Mouse (Mus musculus): ENCODE data around the gene Numb. TPM values are rescaled to one million over a fixed set of nuclear protein-coding genes. Genes with fewer than 3 reads are reported as not detected.

Gene Numb
- polyA plus RNA-seq, 1 experiment from 2014 or later = 44.3 TPM

DNA sequence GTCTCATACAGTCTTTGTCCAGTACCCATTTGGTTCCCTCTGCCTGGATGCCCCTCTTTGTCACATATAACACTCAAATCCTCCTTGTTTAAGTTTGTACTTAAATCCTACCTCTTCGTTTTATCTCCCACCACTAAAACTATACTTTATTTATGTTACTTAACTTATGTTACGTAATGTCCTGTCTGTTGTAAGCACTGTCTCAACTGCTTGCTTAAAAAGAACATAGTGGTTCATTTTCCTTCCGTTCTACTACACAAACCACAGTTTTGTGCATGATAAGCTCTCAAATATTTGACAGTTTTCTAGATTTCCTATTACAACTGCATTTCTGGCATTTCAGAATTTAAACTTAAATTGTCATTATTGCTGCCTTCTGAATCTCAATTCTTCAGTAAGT, 59.9 kb downstream of the Numb start:
- Histone ChIP-seq H3K4me3 (ENCODE audit: low read length) (no peak overlapping the region), H3K4me2 (replicated peaks; ENCODE audit: low read depth, low read length) (no peak overlapping the region), H3K9me3 (ENCODE audit: low read length) (no peaks in the 10 kb centered on the region), H3K27me3 (ENCODE audit: insufficient read depth, low read length) (no peaks in the 10 kb centered on the region), H3K36me3 (ENCODE audit: insufficient read depth, low read length) (no peaks in the 10 kb centered on the region), H3K27ac (ENCODE audit: low read length) (no peak overlapping the region), H3K9ac (replicated peaks; ENCODE audit: low read length) (no peak overlapping the region), H3K4me1 (ENCODE audit: insufficient read depth, low read length) (no peaks in the 10 kb centered on the region)
- ATAC-seq (ENCODE audit: low FRiP score, low TSS enrichment) = no peak
- 88% methylated on average over 3 of the region's 3 CpGs for WGBS

DNA sequence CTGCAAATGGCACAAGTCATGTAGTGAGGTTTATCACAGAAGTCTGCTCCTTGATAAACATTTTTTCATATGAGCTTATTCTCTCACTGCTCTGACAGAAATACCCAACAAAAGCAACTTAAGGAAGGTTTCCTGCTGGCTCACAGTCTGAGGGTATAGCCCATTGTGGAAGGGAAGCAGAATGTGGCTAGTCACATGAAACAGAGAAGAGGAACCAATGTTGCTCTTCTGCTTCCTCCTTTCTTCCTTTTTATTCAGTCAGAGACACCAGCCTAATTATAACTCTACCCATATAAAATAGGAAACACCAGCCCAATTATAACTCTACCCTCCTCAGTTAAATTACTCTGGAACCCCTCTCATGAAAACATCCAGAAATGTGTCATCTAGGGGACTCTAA, 61.0 kb downstream of the Numb start:
- Histone ChIP-seq H3K9ac (replicated peaks; ENCODE audit: low read length) (no peak overlapping the region), H3K9me3 (ENCODE audit: low read length) (no peaks in the 10 kb centered on the region), H3K4me2 (replicated peaks; ENCODE audit: low read depth, low read length) (no peak overlapping the region), H3K36me3 (ENCODE audit: insufficient read depth, low read length) (no peaks in the 10 kb centered on the region), H3K4me1 (ENCODE audit: insufficient read depth, low read length) (no peaks in the 10 kb centered on the region), H3K27me3 (ENCODE audit: insufficient read depth, low read length) (no peaks in the 10 kb centered on the region), H3K4me3 (ENCODE audit: low read length) (no peak overlapping the region), H3K27ac (ENCODE audit: low read length) (no peak overlapping the region)
- no peak for ATAC-seq (ENCODE audit: low FRiP score, low TSS enrichment)

DNA sequence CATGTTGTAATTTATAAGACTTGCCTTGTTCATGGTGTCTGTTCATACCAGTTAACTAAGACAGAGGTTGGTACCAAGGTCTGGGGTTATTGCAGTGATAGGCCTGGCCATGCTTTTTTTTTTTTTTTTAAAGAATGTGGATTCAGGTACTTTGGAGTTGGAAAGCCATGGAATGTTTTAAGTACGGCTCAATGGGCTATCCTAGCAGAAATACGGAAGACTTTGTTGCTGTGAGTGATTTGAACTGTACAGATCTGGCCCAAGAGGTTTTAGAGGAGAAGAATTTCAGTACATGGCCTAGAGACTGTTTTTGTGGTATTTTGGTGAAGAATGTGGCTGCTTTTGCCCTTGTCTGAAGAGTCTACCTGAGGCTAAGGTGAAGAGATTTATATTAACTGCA, 63.7 kb downstream of the Numb start:
- Histone ChIP-seq H3K9ac (replicated peaks; ENCODE audit: low read length) (no peak overlapping the region), H3K4me1 (ENCODE audit: insufficient read depth, low read length) (no peaks in the 10 kb centered on the region), H3K4me3 (ENCODE audit: low read length) (no peak overlapping the region), H3K9me3 (ENCODE audit: low read length) (no peaks in the 10 kb centered on the region), H3K36me3 (ENCODE audit: insufficient read depth, low read length) (no peaks in the 10 kb centered on the region), H3K4me2 (replicated peaks; ENCODE audit: low read depth, low read length) (no peak overlapping the region), H3K27me3 (ENCODE audit: insufficient read depth, low read length) (no peaks in the 10 kb centered on the region), H3K27ac (ENCODE audit: low read length) (no peak overlapping the region)
- no peak for ATAC-seq (ENCODE audit: low FRiP score, low TSS enrichment)
- 97% methylated on average over 2 of the region's 2 CpGs for WGBS

DNA sequence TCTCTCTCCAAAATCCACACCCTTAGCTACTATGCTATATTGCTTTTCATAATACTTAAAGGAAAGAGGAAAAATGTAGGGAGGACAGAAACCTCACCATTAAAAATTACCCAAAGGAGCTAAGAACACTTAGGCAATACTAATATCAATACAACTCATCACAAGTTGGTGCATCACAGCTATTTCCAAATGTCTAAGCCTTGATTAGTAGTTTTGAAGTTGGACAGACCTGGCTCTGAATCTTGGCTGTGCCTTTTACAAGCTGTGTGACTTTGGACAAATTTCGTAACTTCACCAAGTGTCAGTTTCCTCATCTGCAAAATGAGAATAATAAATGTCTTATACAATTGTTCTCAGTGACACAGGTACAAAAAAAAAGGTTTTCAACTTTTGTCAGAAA, 66.5 kb downstream of the Numb start:
- H3K4me2 ChIP-seq (replicated peaks; ENCODE audit: low read depth, low read length) = no peak overlapping the region
- H3K4me1 ChIP-seq (ENCODE audit: insufficient read depth, low read length) = no peaks in the 10 kb centered on the region
- H3K4me3 ChIP-seq (ENCODE audit: low read length) = no peak overlapping the region
- no peaks in the 10 kb centered on the region for H3K27me3 ChIP-seq (ENCODE audit: insufficient read depth, low read length)
- no peak for ATAC-seq (ENCODE audit: low FRiP score, low TSS enrichment)
- H3K27ac ChIP-seq (ENCODE audit: low read length) = no peak overlapping the region
- H3K36me3 ChIP-seq (ENCODE audit: insufficient read depth, low read length) = no peaks in the 10 kb centered on the region
- H3K9ac ChIP-seq (replicated peaks; ENCODE audit: low read length) = no peak overlapping the region
- WGBS = 91% methylated on average over 1 of the region's 1 CpGs
- H3K9me3 ChIP-seq (ENCODE audit: low read length) = no peaks in the 10 kb centered on the region

DNA sequence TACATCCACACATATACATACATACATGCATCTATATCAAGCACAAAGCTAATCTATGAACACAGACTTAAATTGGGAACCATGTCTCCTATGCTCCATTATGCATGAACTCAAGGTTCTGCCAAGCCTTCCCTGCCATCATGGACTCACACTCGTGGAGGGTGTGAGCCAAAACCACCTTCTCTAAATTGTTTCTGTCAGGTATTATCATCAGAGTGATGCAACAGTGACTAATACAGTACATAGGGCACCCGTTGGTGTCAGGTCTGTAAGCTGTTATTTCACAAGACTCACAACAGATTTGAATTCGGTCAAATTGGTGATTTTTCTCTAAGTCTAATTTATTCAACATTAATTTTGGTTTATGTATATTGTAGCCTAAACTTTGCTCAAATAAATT, 67.5 kb downstream of the Numb start:
- H3K36me3 ChIP-seq (ENCODE audit: insufficient read depth, low read length) = no peaks in the 10 kb centered on the region
- ATAC-seq (ENCODE audit: low FRiP score, low TSS enrichment) = no peak
- H3K4me3 ChIP-seq (ENCODE audit: low read length) = no peak overlapping the region
- H3K27me3 ChIP-seq (ENCODE audit: insufficient read depth, low read length) = no peaks in the 10 kb centered on the region
- H3K4me1 ChIP-seq (ENCODE audit: insufficient read depth, low read length) = no peaks in the 10 kb centered on the region
- no peak overlapping the region for H3K27ac ChIP-seq (ENCODE audit: low read length)
- H3K4me2 ChIP-seq (replicated peaks; ENCODE audit: low read depth, low read length) = no peak overlapping the region
- no peak overlapping the region for H3K9ac ChIP-seq (replicated peaks; ENCODE audit: low read length)
- no peaks in the 10 kb centered on the region for H3K9me3 ChIP-seq (ENCODE audit: low read length)
- 88% methylated on average over 3 of the region's 3 CpGs for WGBS

DNA sequence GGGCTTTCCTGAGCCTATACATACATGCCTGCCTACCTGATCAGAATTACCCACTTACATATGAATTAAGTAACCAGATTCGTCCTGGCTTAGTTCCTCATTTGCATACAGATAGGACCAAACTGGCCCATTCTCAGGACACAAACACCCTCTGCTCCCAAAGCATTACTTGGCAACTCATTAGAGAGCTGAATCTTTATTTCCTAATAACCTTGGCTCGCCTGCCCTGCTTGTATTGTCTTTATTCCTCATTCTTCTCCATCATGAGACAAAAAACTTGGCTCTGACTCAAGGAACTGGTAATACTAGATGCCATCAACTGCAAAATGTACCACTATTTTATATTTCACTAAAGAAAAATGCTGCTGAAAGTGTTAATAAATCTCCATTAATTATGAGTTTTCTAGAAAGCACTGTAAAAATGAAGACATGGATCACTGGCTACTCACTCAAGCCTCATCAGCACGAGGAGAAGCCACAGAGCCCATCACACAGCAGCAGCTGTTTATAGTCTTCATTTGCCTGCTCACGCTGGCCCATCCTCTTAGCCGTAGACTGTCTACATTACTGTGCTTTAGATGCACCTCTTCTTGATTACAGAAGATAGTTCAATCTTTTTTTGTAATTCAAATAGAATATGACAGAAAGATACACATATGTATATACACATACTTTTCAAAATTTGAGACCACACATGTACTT, 69.1 kb downstream of the Numb start:
- Histone ChIP-seq H3K9ac (replicated peaks; ENCODE audit: low read length) (no peak overlapping the region), H3K27me3 (ENCODE audit: insufficient read depth, low read length) (no peaks in the 10 kb centered on the region), H3K4me2 (replicated peaks; ENCODE audit: low read depth, low read length) (no peak overlapping the region), H3K36me3 (ENCODE audit: insufficient read depth, low read length) (no peaks in the 10 kb centered on the region), H3K9me3 (ENCODE audit: low read length) (no peaks in the 10 kb centered on the region), H3K4me1 (ENCODE audit: insufficient read depth, low read length) (no peaks in the 10 kb centered on the region), H3K4me3 (ENCODE audit: low read length) (no peak overlapping the region), H3K27ac (ENCODE audit: low read length) (no peak overlapping the region)
- no peak for ATAC-seq (ENCODE audit: low FRiP score, low TSS enrichment)
- WGBS = 69% methylated on average over 5 of the region's 5 CpGs

DNA sequence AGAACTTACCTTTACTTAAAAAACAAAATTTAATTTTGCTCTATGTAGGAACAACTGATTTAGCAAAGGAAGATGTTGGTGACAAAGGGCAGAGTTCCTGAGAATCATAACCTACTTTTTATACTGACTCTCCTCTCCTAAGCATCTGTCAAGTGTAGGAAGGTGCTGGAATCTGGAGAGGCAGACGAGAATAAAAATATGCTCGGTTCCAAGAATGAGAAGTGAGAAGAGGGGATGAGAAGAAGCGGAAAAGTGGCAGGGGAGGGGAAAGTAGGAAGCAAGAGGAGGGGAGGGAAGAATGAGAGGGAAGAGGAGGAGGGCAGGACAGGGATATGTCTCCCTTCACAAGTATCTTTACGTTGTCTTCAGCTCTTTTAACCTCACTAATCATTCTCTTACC, 71.4 kb downstream of the Numb start:
- H3K9me3 ChIP-seq (ENCODE audit: low read length) = no peaks in the 10 kb centered on the region
- ATAC-seq (ENCODE audit: low FRiP score, low TSS enrichment) = no peak
- WGBS = 77% methylated on average over 4 of the region's 4 CpGs
- H3K4me1 ChIP-seq (ENCODE audit: insufficient read depth, low read length) = no peaks in the 10 kb centered on the region
- H3K4me2 ChIP-seq (replicated peaks; ENCODE audit: low read depth, low read length) = no peak overlapping the region
- H3K36me3 ChIP-seq (ENCODE audit: insufficient read depth, low read length) = no peaks in the 10 kb centered on the region
- H3K27me3 ChIP-seq (ENCODE audit: insufficient read depth, low read length) = no peaks in the 10 kb centered on the region
- H3K27ac ChIP-seq (ENCODE audit: low read length) = no peak overlapping the region
- no peak overlapping the region for H3K9ac ChIP-seq (replicated peaks; ENCODE audit: low read length)
- H3K4me3 ChIP-seq (ENCODE audit: low read length) = no peak overlapping the region

DNA sequence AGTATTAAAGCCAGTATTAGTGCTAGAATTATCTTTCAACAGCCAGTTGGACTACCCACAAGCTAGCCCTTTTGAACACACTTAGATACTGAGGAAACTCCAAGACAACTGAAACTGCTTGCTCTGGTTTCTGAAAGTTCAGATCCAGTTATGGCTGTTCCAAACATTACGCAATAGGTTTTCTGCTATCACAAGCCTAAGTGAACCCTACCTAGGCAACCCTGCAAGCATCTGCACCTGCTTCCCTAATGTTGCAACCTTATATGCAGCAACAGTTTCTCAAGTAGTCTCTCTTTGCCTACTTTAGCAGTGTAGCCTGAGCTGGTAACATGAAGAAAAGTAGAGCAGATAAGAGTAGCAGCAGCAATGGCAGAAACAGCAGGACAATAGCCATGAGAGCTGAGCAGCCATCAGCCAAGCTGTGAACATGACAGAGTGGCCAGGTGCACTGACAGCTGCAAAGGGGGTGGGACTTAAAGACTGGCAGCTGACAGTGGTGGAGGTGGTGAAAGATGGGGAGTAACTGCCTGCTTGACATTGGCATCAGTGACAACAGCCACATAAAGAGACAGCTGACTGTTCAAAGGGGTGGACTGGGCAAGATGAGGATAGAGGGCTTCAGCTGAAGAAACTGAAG, 73.0 kb downstream of the Numb start:
- no peak for ATAC-seq (ENCODE audit: low FRiP score, low TSS enrichment)
- Histone ChIP-seq H3K4me3 (ENCODE audit: low read length) (no peak overlapping the region), H3K27me3 (ENCODE audit: insufficient read depth, low read length) (no peaks in the 10 kb centered on the region), H3K4me1 (ENCODE audit: insufficient read depth, low read length) (no peaks in the 10 kb centered on the region), H3K9ac (replicated peaks; ENCODE audit: low read length) (no peak overlapping the region), H3K27ac (ENCODE audit: low read length) (no peak overlapping the region), H3K9me3 (ENCODE audit: low read length) (no peaks in the 10 kb centered on the region), H3K36me3 (ENCODE audit: insufficient read depth, low read length) (no peaks in the 10 kb centered on the region), H3K4me2 (replicated peaks; ENCODE audit: low read depth, low read length) (no peak overlapping the region)
- WGBS = 94% methylated on average over 1 of the region's 1 CpGs

DNA sequence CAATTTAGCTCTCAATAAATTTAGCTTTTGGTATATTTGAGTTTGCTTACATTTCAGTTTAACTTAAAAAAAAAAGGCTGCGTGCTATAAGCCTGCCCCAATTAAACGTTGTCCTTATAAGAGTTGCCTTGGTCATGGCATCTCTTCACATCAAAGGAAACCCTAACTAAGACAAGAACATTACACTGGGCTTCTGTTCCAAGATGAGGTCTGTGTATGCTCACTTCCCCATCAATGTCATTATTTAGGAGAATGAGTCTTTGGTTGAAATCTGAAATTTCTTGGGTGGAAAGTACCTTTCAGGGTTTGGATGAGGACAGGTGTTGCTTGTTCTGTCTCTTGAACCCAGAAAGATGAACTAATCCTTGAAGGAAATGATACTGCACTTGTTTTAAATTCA, 73.9 kb downstream of the Numb start:
- H3K9ac ChIP-seq (replicated peaks; ENCODE audit: low read length) = no peak overlapping the region
- no peak overlapping the region for H3K27ac ChIP-seq (ENCODE audit: low read length)
- H3K4me3 ChIP-seq (ENCODE audit: low read length) = no peak overlapping the region
- no peaks in the 10 kb centered on the region for H3K4me1 ChIP-seq (ENCODE audit: insufficient read depth, low read length)
- H3K27me3 ChIP-seq (ENCODE audit: insufficient read depth, low read length) = no peaks in the 10 kb centered on the region
- H3K4me2 ChIP-seq (replicated peaks; ENCODE audit: low read depth, low read length) = no peak overlapping the region
- H3K36me3 ChIP-seq (ENCODE audit: insufficient read depth, low read length) = no peaks in the 10 kb centered on the region
- 71% methylated on average over 2 of the region's 2 CpGs for WGBS
- ATAC-seq (ENCODE audit: low FRiP score, low TSS enrichment) = no peak
- H3K9me3 ChIP-seq (ENCODE audit: low read length) = no peaks in the 10 kb centered on the region

DNA sequence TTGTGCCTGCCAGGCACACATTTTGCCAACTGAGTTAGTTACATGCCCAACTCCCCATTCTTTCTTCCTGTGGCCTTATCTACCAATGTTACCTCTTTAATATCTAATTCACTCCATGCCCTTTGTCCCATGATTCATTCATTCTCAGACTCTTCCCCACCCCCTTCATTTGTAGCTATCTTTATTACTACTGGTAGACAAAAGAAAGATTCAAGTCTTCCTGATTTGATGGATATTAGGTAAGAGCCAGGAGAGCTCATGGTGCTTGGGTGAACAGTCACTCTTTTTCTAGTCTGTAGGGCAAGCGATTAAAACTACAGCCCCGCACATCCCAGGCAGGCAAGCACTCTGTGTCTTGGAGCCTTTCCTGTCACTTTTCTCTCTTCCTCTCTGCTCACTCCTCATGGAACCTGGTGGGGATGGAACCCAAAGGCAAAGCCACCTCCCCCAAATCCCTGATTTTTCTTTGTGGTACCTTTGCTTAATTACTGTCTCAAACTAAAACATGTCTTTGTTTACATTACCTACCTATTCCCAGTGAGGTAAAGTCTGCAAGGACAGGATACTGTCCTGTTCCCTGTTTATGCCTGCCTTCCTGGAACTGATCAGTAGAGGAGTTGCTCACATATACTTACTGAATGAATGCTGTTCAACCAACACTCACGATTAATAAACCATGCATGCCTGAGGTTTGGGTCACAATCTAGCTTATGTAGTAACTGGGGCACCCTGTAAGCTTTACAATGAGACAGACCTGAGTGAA, 78.9 kb downstream of the Numb start:
- WGBS = 94% methylated on average over 3 of the region's 3 CpGs

More for the DNA sequence above, 78.9 kb downstream of the Numb start:
- H3K27ac ChIP-seq (ENCODE audit: low read length) = no peak overlapping the region
- H3K36me3 ChIP-seq (ENCODE audit: insufficient read depth, low read length) = peaks cover 18% of the 10 kb centered on the region; the same call in 1 of the 2 replicates
- no peak for ATAC-seq (ENCODE audit: low FRiP score, low TSS enrichment)
- no peak overlapping the region for H3K4me2 ChIP-seq (replicated peaks; ENCODE audit: low read depth, low read length)
- no peaks in the 10 kb centered on the region for H3K9me3 ChIP-seq (ENCODE audit: low read length)
- H3K4me1 ChIP-seq (ENCODE audit: insufficient read depth, low read length) = no peaks in the 10 kb centered on the region
- H3K9ac ChIP-seq (replicated peaks; ENCODE audit: low read length) = no peak overlapping the region
- no peak overlapping the region for H3K4me3 ChIP-seq (ENCODE audit: low read length)
- no peaks in the 10 kb centered on the region for H3K27me3 ChIP-seq (ENCODE audit: insufficient read depth, low read length)
